Mouse (Mus musculus) spleen, postnatal 36 days (tissue): Measurements from ENCODE around the gene Car5b.

Experiments used
- DNase-seq, 2 experiments: peaks; one replicate each; pipeline ENCODE4 v3.0.0; 2022; ENCODE audit warnings: low spot score in 2 of 2, mixed read lengths in 1 of 2

Gene Car5b

DNA sequence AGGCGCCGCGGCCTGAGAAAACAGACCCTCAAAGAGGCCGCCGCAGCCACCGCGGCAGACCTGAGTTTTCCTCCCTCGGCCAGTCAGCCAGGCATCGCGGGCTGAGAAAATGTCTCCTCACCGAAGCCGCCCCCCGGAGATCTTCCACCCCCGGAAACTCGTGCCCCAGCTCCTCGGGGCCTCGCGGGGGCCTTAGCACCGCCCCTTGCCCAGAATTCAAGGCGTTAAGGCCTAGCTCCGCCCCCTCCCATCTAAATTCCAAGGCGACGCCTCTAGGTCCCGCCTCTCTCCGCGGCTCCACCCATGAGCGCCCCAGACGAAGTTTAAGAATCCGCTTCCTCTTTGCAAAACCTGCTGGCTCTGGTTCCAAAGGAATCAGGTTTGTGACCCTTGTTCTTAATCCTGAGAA lies 69.3 kb downstream of the Car5b start, which contains the start of gene Zrsr2:
TSS of gene Zrsr2 (minus strand) at position 195 of the 409 bp plus-strand sequence.
- DNase-seq, result peak; percentile 84 to 91

DNA sequence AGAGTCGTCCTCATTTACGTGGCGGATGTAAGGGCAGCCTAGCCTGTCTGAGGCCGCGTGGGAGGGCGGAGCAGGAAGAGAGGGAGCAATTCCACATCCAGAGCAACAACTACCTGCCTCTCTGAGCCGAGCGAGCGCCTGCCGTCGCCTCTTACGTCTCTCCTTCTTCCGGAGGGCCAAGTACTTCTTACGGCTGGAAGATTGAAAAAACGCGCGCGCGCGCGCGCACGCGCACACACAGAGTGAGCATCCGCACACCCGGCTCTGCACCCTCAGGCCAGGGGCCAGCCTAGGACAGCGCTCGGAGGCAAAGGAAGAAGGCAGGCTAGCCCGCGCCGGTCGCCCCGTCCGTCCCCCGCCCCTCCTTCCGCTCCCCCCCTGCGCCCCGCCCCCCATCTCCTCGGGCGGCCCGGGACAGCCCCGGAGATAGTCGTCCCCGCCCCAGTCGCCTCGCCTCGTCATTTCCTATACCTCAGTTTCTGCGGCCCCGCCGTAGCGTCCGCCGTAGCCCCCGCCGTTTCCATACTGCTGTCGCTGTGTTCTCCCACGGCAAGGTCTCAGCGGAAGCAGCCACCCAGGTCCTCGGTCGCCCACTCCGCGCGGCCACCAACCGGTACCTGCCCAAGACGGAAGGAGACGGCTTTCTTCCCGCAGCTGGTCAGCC lies 69.9 kb downstream of the Car5b start:
- DNase-seq, result peak; percentile 67 to 79

DNA sequence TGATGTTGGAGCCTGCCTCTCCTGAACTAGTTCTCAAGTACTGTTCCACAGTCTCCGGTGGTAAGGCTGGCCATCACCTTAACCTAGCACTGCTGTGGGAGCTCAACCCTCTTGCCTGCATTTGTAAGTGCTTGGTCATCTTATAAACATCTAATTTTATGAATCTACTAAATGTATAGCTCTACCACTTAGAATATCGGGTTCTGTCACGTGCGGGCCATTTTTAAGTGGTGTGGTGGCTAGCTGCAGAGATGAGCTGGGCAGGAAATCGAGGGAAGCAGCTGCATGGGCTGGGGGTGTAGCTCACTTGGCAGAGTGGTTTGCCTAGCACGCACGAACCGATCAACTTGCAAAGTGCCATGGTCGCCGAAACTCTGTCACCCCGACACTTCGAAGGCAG lies 70.4 kb downstream of the Car5b start:
- DNase-seq, result no peak

DNA sequence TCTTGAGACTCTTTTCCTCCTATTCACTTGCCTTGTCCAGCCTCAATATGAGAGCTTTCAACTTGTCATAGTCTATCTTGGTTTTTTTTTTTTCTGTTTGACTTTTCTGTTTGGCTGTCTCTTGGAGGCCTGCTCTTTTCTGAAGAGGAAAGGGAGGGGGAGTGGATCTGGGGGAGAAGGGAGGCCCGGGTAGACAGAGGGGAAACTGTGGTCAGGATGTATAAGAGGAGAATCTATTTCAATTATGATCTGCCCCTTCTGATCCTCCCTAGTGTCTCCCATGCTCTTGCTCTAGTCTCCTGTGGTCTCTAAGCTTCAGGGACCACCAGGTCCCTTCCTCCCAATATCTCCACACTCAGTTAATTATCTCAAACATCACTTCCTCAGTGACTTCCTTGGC lies 76.2 kb downstream of the Car5b start:
- no peak for DNase-seq

DNA sequence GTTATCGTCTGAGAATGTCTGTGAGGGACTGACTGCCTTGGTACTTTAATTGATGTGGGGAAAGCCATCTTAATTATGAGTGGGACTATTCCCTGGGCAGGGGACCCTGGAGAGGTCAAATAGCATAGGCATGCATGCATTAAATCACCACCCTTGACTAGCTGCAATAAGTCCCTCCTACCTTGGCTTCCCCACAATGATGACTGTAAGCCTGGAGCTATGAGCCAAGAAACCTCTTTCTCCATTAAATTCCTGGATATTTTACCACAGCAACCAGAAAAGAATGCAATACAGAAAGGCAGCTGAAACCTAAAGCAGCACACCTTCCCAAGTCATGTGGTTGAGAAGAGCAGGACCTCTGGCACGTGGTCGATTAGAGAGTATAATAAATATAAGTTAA lies 83.4 kb downstream of the Car5b start:
- no peak for DNase-seq

DNA sequence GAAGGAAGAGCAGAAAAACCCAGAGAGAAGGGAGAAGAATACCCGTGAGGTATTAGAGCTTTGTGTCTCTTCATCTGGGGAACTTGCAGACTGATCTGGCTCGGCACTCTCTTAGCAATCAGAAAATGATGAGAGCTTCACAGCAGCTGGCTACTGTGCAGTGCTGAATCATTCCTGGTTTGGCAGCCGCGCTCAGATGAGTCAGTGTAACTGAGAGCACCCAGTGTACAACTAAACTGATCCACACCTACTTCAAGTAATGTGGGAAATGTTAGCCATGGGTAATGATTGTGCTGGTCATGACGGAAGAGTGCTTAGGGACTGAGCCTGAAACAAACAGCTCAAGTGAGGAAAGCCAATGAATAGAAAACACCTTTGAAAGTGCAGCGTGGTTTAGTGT lies 89.2 kb downstream of the Car5b start:
- no peak for DNase-seq

DNA sequence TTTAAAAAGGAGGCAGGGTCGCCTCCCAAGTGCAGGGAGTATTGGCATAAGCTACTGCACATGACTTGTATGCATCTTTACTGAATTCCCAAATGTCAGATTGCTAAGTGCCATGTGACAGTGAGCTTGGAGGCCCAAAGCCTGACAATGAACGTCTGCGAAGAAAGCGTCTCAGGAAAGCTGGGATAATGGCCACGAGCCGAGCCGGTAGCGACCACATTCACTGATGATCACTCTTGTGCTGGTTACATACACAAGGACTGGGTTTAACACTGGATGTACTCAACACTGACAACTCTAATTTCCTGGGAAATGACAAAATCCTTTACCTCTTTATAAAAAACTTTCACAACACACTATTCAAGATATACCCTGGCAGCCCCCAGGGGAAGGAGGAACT lies 93.1 kb downstream of the Car5b start:
- DNase-seq, result no peak

DNA sequence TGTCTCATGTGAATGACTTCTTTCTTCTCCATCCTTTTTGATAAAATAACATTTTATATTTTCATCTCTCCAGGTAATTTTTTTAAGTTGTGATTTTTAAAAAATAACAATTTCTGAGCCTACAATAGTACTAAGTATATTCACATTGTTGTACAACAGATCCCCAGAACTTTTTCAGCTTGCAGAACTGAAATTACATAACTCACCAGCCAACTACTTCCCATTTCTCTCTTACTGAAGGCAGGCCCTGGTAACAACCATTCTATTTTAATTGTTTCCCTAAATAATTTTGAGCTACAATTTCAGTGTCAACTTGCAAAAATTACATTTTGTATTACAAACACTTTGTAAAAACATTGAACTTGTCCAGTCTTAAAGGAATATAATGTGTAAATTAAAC lies 98.2 kb downstream of the Car5b start:
- DNase-seq, result no peak
